Mouse (Mus musculus) megakaryocyte, embryonic 14.5 days (primary cell): ENCODE data around the gene Hoxb5.

Experiments
- FLI1 ChIP-seq: IDR thresholded peaks from 2 replicates; pipeline ENCODE4 v1.6.1; 2012; ENCODE audit warnings: low read length, inconsistent platforms, mixed read lengths
- GATA1 ChIP-seq: IDR thresholded peaks from 3 replicates; pipeline ENCODE4 v1.6.1; 2012; ENCODE audit warnings: mixed read lengths, low read length, inconsistent platforms, borderline replicate concordance

GRCm38 (mm10) chr11:96278324-96278723, 24.8 kb upstream of the Hoxb5 start:
- no peak for TF ChIP-seq FLI1
- no peak for TF ChIP-seq GATA1
